Mouse (Mus musculus) limb, embryonic 13.5 days (tissue): Measurements from ENCODE around the gene Golga5. TPM values are rescaled to one million over a fixed set of nuclear protein-coding genes. Genes with fewer than 3 reads are reported as not detected.

Experiments
- ATAC-seq: fragments of 200-750 bp; cut with Nextera tagmentation; 2 replicates; pipeline ENCODE4 v1.8.0; 2017; ENCODE audit warnings: low read depth, moderate number of reproducible peaks, moderate TSS enrichment; ENCODE audit not compliant: low FRiP score
- H3K27ac ChIP-seq: fragments of 300-500 bp; sonication (generic); 2 replicates; pipeline ENCODE4 v1.5.1; 2015; ENCODE audit warnings: inconsistent platforms, mild to moderate bottlenecking, moderate library complexity
- H3K27me3 ChIP-seq: fragments of 300-500 bp; sonication (generic); 2 replicates; pipeline ENCODE4 v1.6.1; 2015; ENCODE audit warnings: mild to moderate bottlenecking, inconsistent platforms
- H3K36me3 ChIP-seq: fragments of 300-500 bp; sonication (generic); 2 replicates; pipeline ENCODE4 v1.6.1; 2015; ENCODE audit warnings: inconsistent platforms, mild to moderate bottlenecking, moderate library complexity
- H3K4me1 ChIP-seq: fragments of 300-500 bp; sonication (generic); 2 replicates; pipeline ENCODE4 v1.6.1; 2015; ENCODE audit warnings: inconsistent platforms
- H3K4me2 ChIP-seq: fragments of 300-500 bp; sonication (generic); replicated peaks from 2 replicates; pipeline ENCODE4 v1.6.1; 2015; ENCODE audit warnings: inconsistent platforms, mild to moderate bottlenecking, moderate library complexity
- H3K4me3 ChIP-seq: fragments of 300-500 bp; sonication (generic); 2 replicates; pipeline ENCODE4 v1.5.1; 2015; ENCODE audit warnings: moderate library complexity, mild to moderate bottlenecking, inconsistent platforms
- H3K9ac ChIP-seq: fragments of 300-500 bp; sonication (generic); 2 replicates; pipeline ENCODE4 v1.6.1; 2015; ENCODE audit warnings: mild to moderate bottlenecking, inconsistent platforms
- H3K9me3 ChIP-seq: fragments of 300-500 bp; sonication (generic); 2 replicates; pipeline ENCODE4 v1.6.1; 2016; ENCODE audit warnings: inconsistent platforms
- WGBS: fragments of 180-500 bp; shearing (Covaris S2); methylation state at CpG from one replicate; pipeline ENCODE4 v1.1.7; 2015; 5-methylcytosine and 5-hydroxymethylcytosine counted together
- polyA plus RNA-seq: library from polyadenylated mRNA; unstranded; fragments of >200 nt; fragmentation: Nextera tagmentation; extraction: Ambion mirVana; gene quantifications from 2 replicates; pipeline ENCODE4 v1.2.1, GENCODE M21; 2015

Golga5 gene
- polyA plus RNA-seq, 1 experiment from 2014 or later = 42.0 TPM

DNA sequence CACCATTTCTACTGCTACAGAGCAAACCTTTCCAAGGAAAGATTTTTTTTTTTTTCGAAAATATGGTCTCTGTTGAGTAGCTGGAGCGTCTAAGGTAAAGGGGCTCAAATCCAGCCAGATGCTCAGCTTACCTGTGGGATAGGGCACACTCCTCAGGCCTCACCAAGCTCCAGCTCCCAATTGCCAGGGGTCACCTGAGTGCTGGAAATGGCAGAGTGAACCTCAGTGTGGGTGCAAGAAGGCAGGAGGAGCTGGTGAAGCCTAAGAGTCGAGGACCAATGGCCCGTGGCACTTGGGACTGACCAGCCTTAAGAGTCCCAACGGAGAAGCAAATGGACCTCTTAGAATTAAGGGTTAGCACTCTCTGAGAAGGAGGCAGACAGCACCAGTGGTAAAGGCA is 30.3 kb downstream of the Golga5 start:
- 71% methylated on average over 5 of the region's 5 CpGs for WGBS
- Histone ChIP-seq H3K4me1 (peaks cover 19% of the 10 kb centered on the region), H3K27me3 (no peaks in the 10 kb centered on the region), H3K4me3 (no peak overlapping the region), H3K27ac (peak overlapping the region; percentile 81), H3K9ac (no peak overlapping the region), H3K9me3 (no peaks in the 10 kb centered on the region), H3K36me3 (peaks cover 27% of the 10 kb centered on the region), H3K4me2 (no peak overlapping the region)
- ATAC-seq = peak; percentile 14; the same call in 1 of the 2 replicates

DNA sequence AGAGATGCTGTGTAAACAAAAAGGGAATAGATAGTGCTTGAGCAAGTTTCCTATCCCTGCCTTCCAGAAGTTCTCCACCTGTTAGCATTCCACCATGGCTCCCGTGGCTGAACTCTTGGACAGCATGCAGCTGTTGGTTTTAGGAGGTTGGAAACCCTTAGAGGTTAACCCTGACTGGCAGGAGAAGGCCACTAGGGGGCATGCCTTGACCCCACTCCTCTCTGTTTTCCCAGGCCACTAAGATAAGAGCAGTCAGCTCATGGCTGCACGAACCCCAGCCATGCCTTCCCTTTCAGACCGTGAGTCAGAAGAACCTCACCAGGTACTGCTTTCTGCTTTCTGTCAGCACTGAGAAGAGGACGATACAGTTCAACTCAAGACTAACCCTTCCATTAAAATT is 30.8 kb downstream of the Golga5 start:
- Histone ChIP-seq H3K9ac (no peak overlapping the region), H3K4me3 (no peak overlapping the region), H3K4me1 (peaks cover 19% of the 10 kb centered on the region), H3K27me3 (no peaks in the 10 kb centered on the region), H3K27ac (0 out of 2 replicates have a peak overlapping the region, but pooled peaks have one; percentile 81), H3K36me3 (peaks cover 24% of the 10 kb centered on the region), H3K4me2 (no peak overlapping the region), H3K9me3 (no peaks in the 10 kb centered on the region)
- 61% methylated on average over 4 of the region's 4 CpGs for WGBS
- no peak for ATAC-seq

DNA sequence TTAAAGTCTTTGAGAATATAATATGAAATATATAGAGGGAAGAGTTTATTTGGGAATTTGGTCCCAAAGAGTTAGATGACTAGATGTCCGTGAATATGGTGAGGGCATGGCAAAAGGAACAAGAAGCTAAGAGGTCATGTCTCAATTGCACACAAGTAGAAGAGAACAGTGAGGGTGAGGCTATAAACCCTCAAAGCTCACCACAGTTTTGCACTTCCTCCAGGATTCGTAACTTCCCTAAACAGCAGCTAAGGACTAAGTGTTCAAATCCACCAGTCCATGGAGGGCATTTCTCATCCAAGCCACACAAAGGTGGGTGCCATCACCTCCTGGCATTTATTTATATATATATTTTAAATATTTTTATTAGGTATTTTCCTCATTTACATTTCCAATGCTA is 32.1 kb downstream of the Golga5 start:
- no peak overlapping the region for H3K4me3 ChIP-seq
- no peak overlapping the region for H3K9ac ChIP-seq
- peaks cover 19% of the 10 kb centered on the region for H3K4me1 ChIP-seq
- no peaks in the 10 kb centered on the region for H3K9me3 ChIP-seq
- H3K4me2 ChIP-seq = no peak overlapping the region
- ATAC-seq = no peak
- WGBS = 83% methylated on average over 2 of the region's 2 CpGs
- peaks cover 15% of the 10 kb centered on the region for H3K36me3 ChIP-seq
- no peak overlapping the region for H3K27ac ChIP-seq
- H3K27me3 ChIP-seq = no peaks in the 10 kb centered on the region

DNA sequence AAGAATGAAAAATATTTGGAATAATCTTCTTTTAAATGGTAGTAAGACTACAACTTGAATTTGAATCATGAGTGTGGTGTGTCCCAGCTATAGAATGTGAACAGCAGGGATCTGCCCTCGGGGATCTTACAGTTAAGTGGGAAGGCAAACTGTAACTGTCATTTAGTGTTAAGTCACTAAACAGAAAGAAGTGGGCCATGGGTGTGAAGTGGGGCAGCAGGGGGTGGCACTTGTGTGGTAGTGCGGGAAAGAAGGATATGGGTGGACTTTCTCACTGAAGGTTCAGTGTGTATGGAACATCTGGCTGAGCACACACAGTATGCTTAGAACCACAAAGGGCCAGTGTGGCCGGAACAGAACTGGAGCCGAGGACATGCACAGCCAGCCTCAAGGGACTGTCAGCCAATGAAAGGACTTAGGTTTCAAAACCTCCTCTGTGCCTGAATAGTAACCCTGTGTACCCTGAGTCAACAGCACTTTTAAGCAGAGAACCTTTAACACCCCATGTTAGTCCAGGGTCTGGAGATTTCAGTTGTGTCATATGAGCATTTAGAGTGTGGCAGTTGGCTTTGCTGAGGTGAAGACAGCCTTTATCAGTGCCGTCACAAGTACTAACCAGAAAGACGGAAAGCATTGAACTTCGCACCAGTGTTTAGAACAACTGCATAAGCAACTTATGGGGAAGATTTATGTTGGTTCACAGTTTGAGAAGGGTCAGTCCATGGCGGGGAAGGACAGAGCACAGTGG is 33.1 kb downstream of the Golga5 start:
- peaks cover 5% of the 10 kb centered on the region for H3K36me3 ChIP-seq
- no peak for ATAC-seq
- WGBS = 73% methylated on average over 8 of the region's 8 CpGs
- peaks cover 19% of the 10 kb centered on the region for H3K4me1 ChIP-seq
- H3K4me3 ChIP-seq = no peak overlapping the region
- no peak overlapping the region for H3K4me2 ChIP-seq
- H3K27me3 ChIP-seq = no peaks in the 10 kb centered on the region
- no peaks in the 10 kb centered on the region for H3K9me3 ChIP-seq
- no peak overlapping the region for H3K27ac ChIP-seq
- no peak overlapping the region for H3K9ac ChIP-seq

DNA sequence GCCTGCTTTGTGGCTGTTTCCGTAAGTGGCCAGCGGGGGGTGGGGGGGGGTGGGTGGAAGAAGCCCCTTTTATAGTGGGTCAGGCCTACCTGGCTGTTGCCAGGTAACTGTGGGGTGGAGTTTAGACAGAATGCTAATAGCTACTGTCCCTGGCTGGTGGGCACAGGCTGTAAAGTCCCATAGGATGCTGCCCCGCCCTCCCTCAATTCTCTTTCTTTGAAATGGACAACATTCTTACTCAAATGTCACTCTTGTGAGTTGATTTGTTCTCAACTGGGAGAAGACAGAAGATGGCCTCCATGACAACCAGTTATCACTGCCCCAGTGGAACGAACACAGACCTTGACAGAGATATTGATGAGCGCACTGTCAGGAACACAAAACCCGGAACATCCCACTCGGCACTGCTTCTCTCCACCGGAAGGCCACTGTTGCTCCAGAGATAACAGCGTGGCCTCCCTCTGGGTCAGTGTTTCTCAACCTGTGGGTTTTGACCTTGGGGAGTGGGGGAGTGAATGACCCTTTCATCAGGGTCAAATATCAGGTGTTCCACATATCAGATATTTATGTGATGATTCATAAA is 36.3 kb downstream of the Golga5 start:
- ATAC-seq = no peak
- H3K27me3 ChIP-seq = 0 out of 2 replicates have a peak, but pooled peaks cover 3% of the 10 kb centered on the region
- no peaks in the 10 kb centered on the region for H3K9me3 ChIP-seq
- H3K27ac ChIP-seq = no peak overlapping the region
- H3K36me3 ChIP-seq = no peaks in the 10 kb centered on the region
- no peak overlapping the region for H3K9ac ChIP-seq
- WGBS = 78% methylated on average over 9 of the region's 9 CpGs
- no peak overlapping the region for H3K4me3 ChIP-seq
- no peaks in the 10 kb centered on the region for H3K4me1 ChIP-seq
- no peak overlapping the region for H3K4me2 ChIP-seq

GRCm38 (mm10) chr12:102505949-102506348 is 37.0 kb downstream of the Golga5 start:
- Histone ChIP-seq H3K27ac (no peak overlapping the region), H3K4me1 (no peaks in the 10 kb centered on the region), H3K36me3 (no peaks in the 10 kb centered on the region), H3K9ac (no peak overlapping the region), H3K4me3 (no peak overlapping the region), H3K9me3 (no peaks in the 10 kb centered on the region), H3K27me3 (0 out of 2 replicates have a peak, but pooled peaks cover 3% of the 10 kb centered on the region), H3K4me2 (no peak overlapping the region)
- WGBS = 93% methylated on average over 7 of the region's 7 CpGs
- no peak for ATAC-seq

GRCm38 (mm10) chr12:102511363-102511762 is 42.4 kb downstream of the Golga5 start:
- no peak overlapping the region for H3K4me3 ChIP-seq
- H3K9ac ChIP-seq = no peak overlapping the region
- ATAC-seq = no peak
- H3K4me2 ChIP-seq = no peak overlapping the region
- no peaks in the 10 kb centered on the region for H3K9me3 ChIP-seq
- H3K36me3 ChIP-seq = no peaks in the 10 kb centered on the region
- no peak overlapping the region for H3K27ac ChIP-seq
- 14% methylated on average over 3 of the region's 3 CpGs for WGBS
- H3K4me1 ChIP-seq = peaks cover 4% of the 10 kb centered on the region
- H3K27me3 ChIP-seq = 0 out of 2 replicates have a peak, but pooled peaks cover 3% of the 10 kb centered on the region

DNA sequence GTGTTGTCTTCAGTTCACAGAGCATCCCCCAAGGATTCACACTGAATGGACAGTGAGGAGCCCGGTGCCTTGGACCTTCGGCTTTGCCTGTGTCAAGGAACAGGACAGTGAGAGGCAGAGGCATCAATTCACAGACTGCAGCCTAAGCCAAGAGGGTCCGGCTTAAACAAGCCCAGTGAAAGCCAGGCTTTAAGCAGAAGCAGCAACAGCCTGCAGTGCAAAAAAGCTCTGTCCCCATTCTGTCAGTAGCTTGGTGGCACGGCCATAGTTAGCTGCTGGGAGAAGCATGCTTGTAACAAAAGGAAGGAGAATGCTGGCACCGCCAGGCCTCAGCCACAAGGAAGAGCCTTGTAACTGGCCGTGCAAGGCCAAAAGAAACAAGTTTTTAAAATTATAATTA is 45.2 kb downstream of the Golga5 start:
- Histone ChIP-seq H3K36me3 (no peaks in the 10 kb centered on the region), H3K9me3 (no peaks in the 10 kb centered on the region), H3K4me3 (no peak overlapping the region), H3K4me2 (no peak overlapping the region), H3K27me3 (0 out of 2 replicates have a peak, but pooled peaks cover 3% of the 10 kb centered on the region), H3K27ac (no peak overlapping the region), H3K9ac (no peak overlapping the region), H3K4me1 (peaks cover 4% of the 10 kb centered on the region)
- no peak for ATAC-seq
- WGBS = 60% methylated on average over 6 of the region's 6 CpGs

DNA sequence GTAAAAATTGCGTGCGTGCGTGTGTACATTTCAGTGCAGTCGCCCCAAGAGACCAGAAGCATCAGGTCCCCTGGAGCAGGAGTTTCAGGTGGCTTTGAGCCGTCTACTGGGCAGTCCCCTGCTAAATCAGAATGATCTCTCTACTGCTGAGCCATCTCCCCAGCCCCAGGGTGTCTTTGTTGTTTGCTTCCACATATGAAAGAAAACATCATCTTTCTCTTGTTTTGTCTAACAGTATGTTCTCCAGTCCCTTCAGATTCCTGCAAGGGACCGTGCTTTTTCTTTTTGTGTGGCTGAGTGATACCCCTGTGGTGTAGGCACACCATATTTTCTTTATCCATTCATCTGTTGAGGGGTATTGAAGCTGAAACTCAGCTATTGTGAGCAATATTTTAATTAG is 45.8 kb downstream of the Golga5 start:
- ATAC-seq = no peak
- H3K9ac ChIP-seq = no peak overlapping the region
- H3K27ac ChIP-seq = no peak overlapping the region
- no peaks in the 10 kb centered on the region for H3K36me3 ChIP-seq
- H3K27me3 ChIP-seq = no peaks in the 10 kb centered on the region
- H3K4me1 ChIP-seq = peaks cover 4% of the 10 kb centered on the region
- no peak overlapping the region for H3K4me3 ChIP-seq
- no peak overlapping the region for H3K4me2 ChIP-seq
- H3K9me3 ChIP-seq = no peaks in the 10 kb centered on the region
- WGBS = 87% methylated on average over 6 of the region's 6 CpGs

DNA sequence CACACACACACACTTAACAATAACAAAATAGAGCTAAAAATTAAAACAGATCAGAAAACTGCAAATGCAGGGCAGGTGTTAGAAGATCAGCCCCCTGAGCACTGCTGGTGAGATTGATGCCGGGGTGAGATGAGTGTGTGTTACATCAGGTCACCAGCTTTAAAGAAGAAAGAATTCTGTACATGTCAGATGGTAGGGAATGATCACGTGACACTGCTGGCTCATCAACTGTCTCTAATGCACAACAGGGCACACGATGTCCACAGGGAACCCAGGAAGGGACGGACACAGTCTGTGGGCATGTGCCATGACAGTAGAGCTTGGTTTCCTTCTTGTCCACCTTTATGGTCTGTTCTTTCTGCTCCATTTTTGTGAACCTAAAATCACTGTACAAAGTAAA is 47.2 kb downstream of the Golga5 start:
- 86% methylated on average over 4 of the region's 4 CpGs for WGBS
- Histone ChIP-seq H3K9me3 (no peaks in the 10 kb centered on the region), H3K27ac (no peak overlapping the region), H3K27me3 (no peaks in the 10 kb centered on the region; the same call in 1 of the 2 replicates), H3K4me2 (no peak overlapping the region), H3K36me3 (no peaks in the 10 kb centered on the region), H3K4me3 (no peak overlapping the region), H3K4me1 (peaks cover 4% of the 10 kb centered on the region), H3K9ac (no peak overlapping the region)
- ATAC-seq = no peak

DNA sequence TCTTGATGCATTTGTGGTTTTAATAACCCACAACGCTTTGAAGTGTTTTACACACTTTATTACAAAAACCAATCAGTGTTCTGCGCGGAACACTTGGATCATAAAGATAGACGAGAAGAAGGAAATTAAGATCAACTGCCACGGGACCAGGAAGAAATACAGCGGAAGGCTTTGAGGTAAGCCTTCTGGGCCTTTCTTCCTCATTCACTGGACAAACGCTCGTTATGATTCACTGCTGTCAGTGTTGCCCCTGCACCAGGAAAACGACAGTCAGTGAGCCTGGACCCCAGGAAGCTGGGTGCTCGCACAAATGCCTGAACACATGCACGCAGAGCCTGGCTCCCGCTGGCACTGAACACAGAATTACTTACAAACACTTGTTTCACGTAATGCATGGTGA is 48.7 kb downstream of the Golga5 start:
- Histone ChIP-seq H3K4me2 (no peak overlapping the region), H3K9ac (no peak overlapping the region), H3K4me1 (no peaks in the 10 kb centered on the region; the same call in 1 of the 2 replicates), H3K4me3 (no peak overlapping the region), H3K36me3 (no peaks in the 10 kb centered on the region), H3K27ac (no peak overlapping the region), H3K9me3 (no peaks in the 10 kb centered on the region), H3K27me3 (no peaks in the 10 kb centered on the region; the same call in 1 of the 2 replicates)
- no peak for ATAC-seq
- WGBS = 56% methylated on average over 13 of the region's 13 CpGs

GRCm38 (mm10) chr12:102519929-102520720 is 51.2 kb downstream of the Golga5 start:
- no peak for ATAC-seq
- Histone ChIP-seq H3K4me1 (no peaks in the 10 kb centered on the region; the same call in 1 of the 2 replicates), H3K4me3 (no peak overlapping the region), H3K27me3 (peaks cover 17% of the 10 kb centered on the region), H3K9ac (no peak overlapping the region), H3K9me3 (no peaks in the 10 kb centered on the region), H3K27ac (no peak overlapping the region), H3K4me2 (no peak overlapping the region), H3K36me3 (no peaks in the 10 kb centered on the region)
- WGBS = 85% methylated on average over 12 of the region's 12 CpGs
